Mouse (Mus musculus): ENCODE data around the gene Pbx1. TPM values are rescaled to one million over a fixed set of nuclear protein-coding genes. Genes with fewer than 3 reads are reported as not detected.
A peak's percentile ranks its signal among the peaks of the same experiment; 100 is the strongest.

The Pbx1 gene
- polyA plus RNA-seq, 1 experiment from 2014 or later, result 43.7 TPM

DNA sequence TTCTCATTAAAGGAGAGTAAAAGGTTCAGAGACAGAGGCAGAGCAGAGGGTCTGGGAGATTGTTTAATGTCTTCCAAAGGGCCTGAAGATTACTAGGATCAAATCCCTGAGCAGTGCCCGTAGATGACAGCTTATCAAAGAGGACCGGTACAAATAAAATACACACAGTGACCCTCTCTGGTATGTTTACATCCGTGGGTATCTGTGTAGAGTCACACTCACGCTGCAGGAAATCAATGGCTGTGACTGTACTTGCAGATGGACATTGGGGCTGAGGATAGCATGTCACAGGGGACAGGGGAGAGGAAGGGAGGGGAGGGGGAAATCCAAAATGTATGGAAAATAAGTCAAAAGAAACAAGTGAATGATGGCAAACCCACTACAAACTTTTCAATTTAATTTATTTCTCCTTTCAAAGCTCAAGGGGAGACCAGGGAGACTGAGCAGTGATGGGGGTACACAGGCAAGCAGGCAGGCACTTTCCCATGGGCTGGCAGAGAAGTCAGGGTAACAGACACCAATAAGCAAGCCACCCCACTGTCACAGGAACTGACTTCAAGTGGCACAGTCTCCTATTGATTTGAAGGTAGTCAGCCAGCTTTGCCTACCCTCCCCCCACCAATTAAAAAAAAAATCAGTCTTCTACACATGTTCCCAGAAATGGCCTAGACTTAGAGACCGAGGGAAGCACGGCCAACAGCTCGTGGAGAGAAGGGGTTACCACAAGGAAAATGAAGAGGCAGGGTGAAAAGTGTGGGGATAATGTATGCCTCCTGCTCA, 107.6 kb downstream of the Pbx1 start:
- ATAC-seq (ENCODE audit: insufficient number of reproducible peaks, low FRiP score, low TSS enrichment, low read depth) (no peak), DNase-seq (ENCODE audit: low spot score) (no peak)
- Histone ChIP-seq H3K27me3 (ENCODE audit: control insufficient read depth, insufficient read depth, low read length) (no peaks in the 10 kb centered on the region), H3K27ac (replicated peaks; ENCODE audit: low read depth, low read length) (no peak overlapping the region), H3K9ac (ENCODE audit: low read length) (no peak overlapping the region), H3K4me2 (ENCODE audit: low read depth, severe bottlenecking) (no peak overlapping the region), H3K9me3 (ENCODE audit: control insufficient read depth, low read length) (no peaks in the 10 kb centered on the region), H3K4me1 (ENCODE audit: control insufficient read depth, insufficient read depth, low read length) (peaks cover 20% of the 10 kb centered on the region), H3K4me3 (ENCODE audit: low read depth, low read length) (no peak overlapping the region), H3K36me3 (ENCODE audit: control insufficient read depth, insufficient read depth, low read length) (no peaks in the 10 kb centered on the region)
- 48% methylated on average over 7 of the region's 7 CpGs for WGBS

GRCm38 (mm10) chr1:168323436-168324108, 108.5 kb downstream of the Pbx1 start:
- no peak for ATAC-seq (ENCODE audit: insufficient number of reproducible peaks, low FRiP score, low TSS enrichment, low read depth)
- no peak overlapping the region for H3K4me2 ChIP-seq (ENCODE audit: low read depth, severe bottlenecking)
- H3K4me1 ChIP-seq (ENCODE audit: control insufficient read depth, insufficient read depth, low read length), result peaks cover 20% of the 10 kb centered on the region

DNA sequence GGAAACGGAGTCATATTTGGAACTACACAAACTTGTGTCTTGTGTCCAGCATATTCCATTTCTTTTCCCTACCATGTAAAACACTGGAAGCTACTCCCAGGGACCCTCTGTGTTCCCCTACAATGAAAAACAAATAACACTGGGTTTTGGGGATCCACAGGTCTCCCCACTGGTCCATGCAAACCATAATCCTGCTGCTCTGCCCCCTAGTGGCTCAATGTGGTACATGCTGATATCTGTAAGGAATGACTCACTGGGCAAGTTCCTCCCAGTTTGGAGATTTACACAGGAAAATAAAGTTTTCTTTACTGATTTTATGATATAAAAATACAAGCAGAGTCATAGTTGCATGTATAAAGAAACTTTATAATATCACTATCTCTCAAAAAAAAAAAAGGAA, 109.2 kb downstream of the Pbx1 start:
- Histone ChIP-seq H3K9me3 (ENCODE audit: control insufficient read depth, low read length) (no peaks in the 10 kb centered on the region), H3K4me1 (ENCODE audit: control insufficient read depth, insufficient read depth, low read length) (peaks cover 22% of the 10 kb centered on the region), H3K9ac (ENCODE audit: low read length) (no peak overlapping the region), H3K4me2 (ENCODE audit: low read depth, severe bottlenecking) (no peak overlapping the region), H3K36me3 (ENCODE audit: control insufficient read depth, insufficient read depth, low read length) (no peaks in the 10 kb centered on the region), H3K27ac (replicated peaks; ENCODE audit: low read depth, low read length) (no peak overlapping the region), H3K4me3 (ENCODE audit: low read depth, low read length) (no peak overlapping the region), H3K27me3 (ENCODE audit: control insufficient read depth, insufficient read depth, low read length) (no peaks in the 10 kb centered on the region)
- no peak for ATAC-seq (ENCODE audit: insufficient number of reproducible peaks, low FRiP score, low TSS enrichment, low read depth)
- WGBS, result 92% methylated on average over 1 of the region's 1 CpGs
- peak; percentile 43 for DNase-seq (ENCODE audit: low spot score)

More at GRCm38 (mm10) chr1:168323436-168324108, 108.5 kb downstream of the Pbx1 start:
- no peaks in the 10 kb centered on the region for H3K9me3 ChIP-seq (ENCODE audit: control insufficient read depth, low read length)
- no peak overlapping the region for H3K27ac ChIP-seq (replicated peaks; ENCODE audit: low read depth, low read length)
- no peak for DNase-seq (ENCODE audit: low spot score)
- no peaks in the 10 kb centered on the region for H3K27me3 ChIP-seq (ENCODE audit: control insufficient read depth, insufficient read depth, low read length)
- no peak overlapping the region for H3K4me3 ChIP-seq (ENCODE audit: low read depth, low read length)
- 84% methylated on average over 12 of the region's 12 CpGs for WGBS
- H3K9ac ChIP-seq (ENCODE audit: low read length), result no peak overlapping the region
- H3K36me3 ChIP-seq (ENCODE audit: control insufficient read depth, insufficient read depth, low read length), result no peaks in the 10 kb centered on the region

DNA sequence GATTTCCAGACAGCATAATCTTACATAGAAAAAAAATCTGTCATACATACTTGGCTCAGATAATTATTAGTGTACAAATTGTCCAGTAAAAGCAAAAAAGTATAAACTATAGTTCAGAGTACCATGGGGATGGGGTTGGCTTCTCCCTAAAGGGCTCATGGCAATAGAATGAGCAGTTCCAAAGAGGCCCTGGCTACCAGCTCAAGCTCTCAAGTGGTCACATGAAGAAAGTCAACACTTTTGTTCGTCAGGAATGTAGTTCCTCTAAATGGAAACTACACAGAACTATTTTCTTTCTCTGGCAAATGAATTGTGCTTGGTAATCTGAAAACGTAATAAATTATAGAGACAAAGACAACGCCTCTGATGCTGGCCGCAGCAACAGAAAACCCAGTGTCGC, 112.4 kb downstream of the Pbx1 start:
- no peak for ATAC-seq (ENCODE audit: insufficient number of reproducible peaks, low FRiP score, low TSS enrichment, low read depth)

DNA sequence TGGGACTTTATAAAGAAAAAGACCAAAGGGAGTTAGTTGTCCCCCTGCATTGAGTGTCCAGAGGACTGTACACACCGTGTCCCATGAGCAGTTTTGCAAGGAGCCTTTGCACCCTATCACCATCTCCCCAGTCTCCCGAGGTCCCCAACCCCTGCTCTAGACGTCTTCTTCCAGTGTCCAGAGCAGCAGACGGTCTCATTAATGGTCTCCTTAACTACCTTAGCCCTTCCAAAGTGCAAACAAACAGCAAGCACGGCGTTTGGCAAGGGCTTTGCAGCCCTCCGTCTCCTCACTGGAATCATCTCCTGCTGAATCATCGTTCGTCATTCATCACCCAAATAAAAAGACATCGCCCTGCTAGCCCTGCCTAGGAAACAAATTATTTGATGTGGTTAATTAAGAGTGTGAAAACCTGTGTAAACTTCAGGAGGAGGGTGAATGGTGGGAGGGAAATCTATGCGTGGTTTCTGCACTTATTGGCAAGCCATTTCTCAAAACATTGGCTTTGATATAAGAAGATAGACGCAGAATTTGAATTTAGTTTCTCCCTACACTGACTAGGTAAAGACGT, 113.1 kb downstream of the Pbx1 start:
- DNase-seq (ENCODE audit: low spot score), result no peak
- no peak overlapping the region for H3K9ac ChIP-seq (ENCODE audit: low read length)
- H3K9me3 ChIP-seq (ENCODE audit: control insufficient read depth, low read length), result no peaks in the 10 kb centered on the region
- WGBS, result 49% methylated on average over 13 of the region's 13 CpGs
- peaks cover 3% of the 10 kb centered on the region; the same call in 1 of the 2 replicates for H3K4me1 ChIP-seq (ENCODE audit: control insufficient read depth, insufficient read depth, low read length)
- H3K4me2 ChIP-seq (ENCODE audit: low read depth, severe bottlenecking), result no peak overlapping the region
- H3K27me3 ChIP-seq (ENCODE audit: control insufficient read depth, insufficient read depth, low read length), result no peaks in the 10 kb centered on the region
- H3K36me3 ChIP-seq (ENCODE audit: control insufficient read depth, insufficient read depth, low read length), result no peaks in the 10 kb centered on the region
- no peak for ATAC-seq (ENCODE audit: insufficient number of reproducible peaks, low FRiP score, low TSS enrichment, low read depth)
- no peak overlapping the region for H3K4me3 ChIP-seq (ENCODE audit: low read depth, low read length)
- no peak overlapping the region for H3K27ac ChIP-seq (replicated peaks; ENCODE audit: low read depth, low read length)

More for the DNA sequence above, 112.4 kb downstream of the Pbx1 start:
- no peak overlapping the region for H3K4me2 ChIP-seq (ENCODE audit: low read depth, severe bottlenecking)
- H3K27ac ChIP-seq (replicated peaks; ENCODE audit: low read depth, low read length), result no peak overlapping the region
- no peaks in the 10 kb centered on the region for H3K36me3 ChIP-seq (ENCODE audit: control insufficient read depth, insufficient read depth, low read length)
- DNase-seq (ENCODE audit: low spot score), result no peak
- peaks cover 8% of the 10 kb centered on the region for H3K4me1 ChIP-seq (ENCODE audit: control insufficient read depth, insufficient read depth, low read length)
- no peak overlapping the region for H3K4me3 ChIP-seq (ENCODE audit: low read depth, low read length)
- H3K9me3 ChIP-seq (ENCODE audit: control insufficient read depth, low read length), result no peaks in the 10 kb centered on the region
- H3K9ac ChIP-seq (ENCODE audit: low read length), result no peak overlapping the region
- H3K27me3 ChIP-seq (ENCODE audit: control insufficient read depth, insufficient read depth, low read length), result no peaks in the 10 kb centered on the region
- WGBS, result 87% methylated on average over 5 of the region's 5 CpGs

GRCm38 (mm10) chr1:168313772-168314171, 118.3 kb downstream of the Pbx1 start:
- H3K27ac ChIP-seq (replicated peaks; ENCODE audit: low read depth, low read length), result no peak overlapping the region
- no peak overlapping the region for H3K4me2 ChIP-seq (ENCODE audit: low read depth, severe bottlenecking)
- 0 out of 2 replicates have a peak, but pooled peaks cover 2% of the 10 kb centered on the region for H3K4me1 ChIP-seq (ENCODE audit: control insufficient read depth, insufficient read depth, low read length)
- no peak overlapping the region for H3K4me3 ChIP-seq (ENCODE audit: low read depth, low read length)
- H3K27me3 ChIP-seq (ENCODE audit: control insufficient read depth, insufficient read depth, low read length), result no peaks in the 10 kb centered on the region
- no peak overlapping the region for H3K9ac ChIP-seq (ENCODE audit: low read length)
- DNase-seq (ENCODE audit: low spot score) (no peak), ATAC-seq (ENCODE audit: insufficient number of reproducible peaks, low FRiP score, low TSS enrichment, low read depth) (no peak)
- H3K9me3 ChIP-seq (ENCODE audit: control insufficient read depth, low read length), result no peaks in the 10 kb centered on the region
- H3K36me3 ChIP-seq (ENCODE audit: control insufficient read depth, insufficient read depth, low read length), result no peaks in the 10 kb centered on the region

- Histone ChIP-seq H3K9me3 (ENCODE audit: control insufficient read depth, low read length) (no peaks in the 10 kb centered on the region), H3K9ac (ENCODE audit: low read length) (no peak overlapping the region), H3K4me1 (ENCODE audit: control insufficient read depth, insufficient read depth, low read length) (no peaks in the 10 kb centered on the region), H3K27me3 (ENCODE audit: control insufficient read depth, insufficient read depth, low read length) (no peaks in the 10 kb centered on the region), H3K4me2 (ENCODE audit: low read depth, severe bottlenecking) (no peak overlapping the region), H3K4me3 (ENCODE audit: low read depth, low read length) (no peak overlapping the region), H3K36me3 (ENCODE audit: control insufficient read depth, insufficient read depth, low read length) (no peaks in the 10 kb centered on the region), H3K27ac (replicated peaks; ENCODE audit: low read depth, low read length) (no peak overlapping the region)
- no peak for DNase-seq (ENCODE audit: low spot score)
- WGBS, result 91% methylated on average over 7 of the region's 7 CpGs
- ATAC-seq (ENCODE audit: insufficient number of reproducible peaks, low FRiP score, low TSS enrichment, low read depth), result no peak
These were observed 119.2 kb downstream of the Pbx1 start for GRCm38 (mm10) chr1:168312710-168313447.

DNA sequence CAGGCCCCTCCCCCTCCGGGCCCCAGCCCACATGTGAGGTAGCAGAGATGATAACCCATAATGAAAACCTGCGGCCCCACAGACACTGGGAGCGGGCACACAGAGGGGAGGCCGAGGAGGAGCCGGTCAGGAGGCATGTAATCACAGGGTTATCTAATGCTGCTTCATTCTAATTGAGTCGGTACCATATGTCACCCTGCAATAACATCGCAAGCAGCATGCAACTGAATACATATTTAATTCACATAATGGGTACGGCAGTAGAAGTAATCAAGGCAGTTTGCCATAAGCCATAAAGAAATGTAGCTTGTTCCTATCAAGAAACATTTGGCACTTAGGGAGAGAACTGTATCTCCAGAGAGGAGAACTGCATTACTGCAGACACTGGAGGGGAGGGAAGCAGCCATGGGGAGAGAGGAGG, 123.0 kb downstream of the Pbx1 start:
- H3K36me3 ChIP-seq (ENCODE audit: control insufficient read depth, insufficient read depth, low read length), result no peaks in the 10 kb centered on the region
- H3K9me3 ChIP-seq (ENCODE audit: control insufficient read depth, low read length), result no peaks in the 10 kb centered on the region
- H3K4me2 ChIP-seq (ENCODE audit: low read depth, severe bottlenecking), result no peak overlapping the region
- DNase-seq (ENCODE audit: low spot score) (no peak), ATAC-seq (ENCODE audit: insufficient number of reproducible peaks, low FRiP score, low TSS enrichment, low read depth) (no peak)
- no peaks in the 10 kb centered on the region for H3K27me3 ChIP-seq (ENCODE audit: control insufficient read depth, insufficient read depth, low read length)
- H3K27ac ChIP-seq (replicated peaks; ENCODE audit: low read depth, low read length), result no peak overlapping the region
- no peak overlapping the region for H3K4me3 ChIP-seq (ENCODE audit: low read depth, low read length)
- no peaks in the 10 kb centered on the region for H3K4me1 ChIP-seq (ENCODE audit: control insufficient read depth, insufficient read depth, low read length)
- WGBS, result 78% methylated on average over 8 of the region's 8 CpGs
- H3K9ac ChIP-seq (ENCODE audit: low read length), result no peak overlapping the region
